Mouse (Mus musculus) ES-Bruce4 (cell line): Measurements from ENCODE around the gene Abcc8. TPM values are rescaled to one million over a fixed set of nuclear protein-coding genes. Genes with fewer than 3 reads are reported as not detected.
"Not testable (repeated sequence)": the region's sequence is repeated elsewhere in the genome, so short reads cannot be mapped to it uniquely, and the experiment has no call there.

ENCODE experiments used
- H3K27ac ChIP-seq: 2 replicates; pipeline ENCODE4 v1.5.1; 2012; ENCODE audit warnings: low read length, inconsistent platforms; ENCODE audit not compliant: insufficient read depth
- H3K27me3 ChIP-seq: 2 replicates; pipeline ENCODE4 v1.6.1; 2012; ENCODE audit warnings: mild to moderate bottlenecking, low read length, inconsistent platforms; ENCODE audit not compliant: control insufficient read depth, poor library complexity, insufficient read depth, severe bottlenecking
- H3K36me3 ChIP-seq: 2 replicates; pipeline ENCODE4 v1.6.1; 2012; ENCODE audit warnings: inconsistent platforms, mild to moderate bottlenecking, low read length, moderate library complexity; ENCODE audit not compliant: control insufficient read depth, poor library complexity, insufficient read depth, severe bottlenecking
- H3K4me1 ChIP-seq: one replicate; pipeline ENCODE4 v1.8.1; 2011; ENCODE audit warnings: low read length; ENCODE audit not compliant: control insufficient read depth, insufficient read depth
- H3K4me3 ChIP-seq: 2 replicates; pipeline ENCODE4 v1.5.1; 2011; ENCODE audit warnings: low read depth, mild to moderate bottlenecking, low read length
- H3K9ac ChIP-seq: 2 replicates; pipeline ENCODE4 v1.6.1; 2012; ENCODE audit warnings: low read depth, mild to moderate bottlenecking, inconsistent platforms; ENCODE audit not compliant: poor library complexity, severe bottlenecking
- H3K9me3 ChIP-seq: replicated peaks from 2 replicates; pipeline ENCODE4 v1.6.1; 2012; ENCODE audit warnings: mild to moderate bottlenecking, low read length, inconsistent platforms; ENCODE audit not compliant: control insufficient read depth, poor library complexity, insufficient read depth, severe bottlenecking
- CTCF ChIP-seq: IDR thresholded peaks from one replicate; pipeline ENCODE4 v1.8.1; 2011; ENCODE audit warnings: low read depth, low read length
- EP300 ChIP-seq: IDR thresholded peaks from 2 replicates; pipeline ENCODE4 v1.6.1; 2011; ENCODE audit warnings: low read depth, low read length; ENCODE audit not compliant: insufficient read depth
- POLR2A ChIP-seq: IDR thresholded peaks from one replicate; pipeline ENCODE4 v1.8.1; 2011; ENCODE audit warnings: low read length; ENCODE audit not compliant: insufficient read depth
- polyA plus RNA-seq: library from polyadenylated mRNA; stranded (reverse); fragments of >200 nt; gene quantifications from 2 replicates; pipeline ENCODE4 v1.2.4, GENCODE M21; 2011; ENCODE audit warnings: low read depth; ENCODE audit not compliant: missing spikeins, insufficient read depth, insufficient read length

Gene Abcc8
- polyA plus RNA-seq, 1 experiment, result 4.2 TPM

- Histone ChIP-seq H3K27ac (no peak overlapping the region), H3K9me3 (no peaks in the 10 kb centered on the region), H3K36me3 (no peaks in the 10 kb centered on the region), H3K9ac (no peak overlapping the region), H3K4me3 (no peak overlapping the region), H3K27me3 (no peaks in the 10 kb centered on the region), H3K4me1 (no peaks in the 10 kb centered on the region)
- TF ChIP-seq EP300, result no peak
- TF ChIP-seq CTCF, result no peak
Observed at GRCm38 (mm10) chr7:46184232-46184631, 4.4 kb upstream of the Abcc8 start.

- Histone ChIP-seq H3K27me3 (peaks cover 2% of the 10 kb centered on the region; the same call in 1 of the 2 replicates), H3K36me3 (no peaks in the 10 kb centered on the region), H3K4me1 (no peaks in the 10 kb centered on the region), H3K4me3 (no peak overlapping the region), H3K9ac (no peak overlapping the region), H3K9me3 (no peaks in the 10 kb centered on the region), H3K27ac (no peak overlapping the region)
- TF ChIP-seq CTCF (peak; percentile 93), EP300 (no peak)
Observed at GRCm38 (mm10) chr7:46181590-46181989, 1.8 kb upstream of the Abcc8 start.

GRCm38 (mm10) chr7:46168980-46169379 is 10.9 kb downstream of the Abcc8 start:
- not testable (repeated sequence) for H3K27ac ChIP-seq, H3K36me3 ChIP-seq, H3K4me3 ChIP-seq, H3K9ac ChIP-seq, H3K4me1 ChIP-seq, H3K9me3 ChIP-seq, H3K27me3 ChIP-seq

- Histone ChIP-seq H3K27ac (no peak overlapping the region), H3K4me3 (no peak overlapping the region), H3K9ac (no peak overlapping the region), H3K9me3 (no peaks in the 10 kb centered on the region), H3K4me1 (no peaks in the 10 kb centered on the region), H3K36me3 (no peaks in the 10 kb centered on the region), H3K27me3 (no peaks in the 10 kb centered on the region)
- TF ChIP-seq CTCF (no peak), POLR2A (no peak), EP300 (no peak)
Observed at GRCm38 (mm10) chr7:46168402-46168801, 11.4 kb downstream of the Abcc8 start.

- Histone ChIP-seq H3K9ac (no peak overlapping the region), H3K4me3 (no peak overlapping the region), H3K4me1 (no peaks in the 10 kb centered on the region), H3K36me3 (no peaks in the 10 kb centered on the region), H3K9me3 (no peaks in the 10 kb centered on the region), H3K27me3 (no peaks in the 10 kb centered on the region), H3K27ac (no peak overlapping the region)
- TF ChIP-seq EP300 (no peak), CTCF (no peak), POLR2A (no peak)
Observed at GRCm38 (mm10) chr7:46167901-46168300, 11.9 kb downstream of the Abcc8 start.

GRCm38 (mm10) chr7:46165876-46166275 is 14.0 kb downstream of the Abcc8 start:
- Histone ChIP-seq H3K27me3 (no peaks in the 10 kb centered on the region), H3K9me3 (no peaks in the 10 kb centered on the region), H3K4me1 (no peaks in the 10 kb centered on the region), H3K36me3 (no peaks in the 10 kb centered on the region), H3K27ac (no peak overlapping the region), H3K9ac (no peak overlapping the region), H3K4me3 (no peak overlapping the region)
- TF ChIP-seq CTCF, result no peak
- TF ChIP-seq EP300, result no peak
- TF ChIP-seq POLR2A, result no peak
